Mouse (Mus musculus) forebrain, embryonic 11.5 days (tissue): ENCODE data around the gene Ccdc151. TPM values are rescaled to one million over a fixed set of nuclear protein-coding genes. Genes with fewer than 3 reads are reported as not detected.

ENCODE experiments used
- ATAC-seq: fragments of 200-750 bp; cut with Nextera tagmentation; replicated peaks from 2 replicates; pipeline ENCODE4 v1.8.0; 2017; ENCODE audit warnings: moderate TSS enrichment; ENCODE audit not compliant: low FRiP score
- DNase-seq: peaks from one replicate; pipeline ENCODE4 v3.0.0-alpha.2; 2017; ENCODE audit warnings: low spot score
- H3K27ac ChIP-seq: fragments of 300-500 bp; sonication (generic); 2 replicates; pipeline ENCODE4 v1.5.1; 2014; ENCODE audit warnings: low read depth, low read length
- H3K27me3 ChIP-seq: fragments of 300-500 bp; sonication (generic); 2 replicates; pipeline ENCODE4 v1.6.1; 2014; ENCODE audit warnings: mild to moderate bottlenecking, low read length, mixed read lengths; ENCODE audit not compliant: control insufficient read depth, insufficient read depth
- H3K36me3 ChIP-seq: fragments of 300-500 bp; sonication (generic); 2 replicates; pipeline ENCODE4 v1.6.1; 2014; ENCODE audit warnings: mild to moderate bottlenecking, low read length, moderate library complexity, mixed read lengths; ENCODE audit not compliant: control insufficient read depth, insufficient read depth
- H3K4me1 ChIP-seq: fragments of 300-500 bp; sonication (generic); replicated peaks from 2 replicates; pipeline ENCODE4 v1.6.1; 2014; ENCODE audit warnings: low read length, mixed read lengths; ENCODE audit not compliant: control insufficient read depth, insufficient read depth
- H3K4me2 ChIP-seq: fragments of 300-500 bp; sonication (generic); 2 replicates; pipeline ENCODE4 v1.6.1; 2014; ENCODE audit warnings: low read depth, mild to moderate bottlenecking, low read length, moderate library complexity, mixed read lengths; ENCODE audit not compliant: severe bottlenecking
- H3K4me3 ChIP-seq: fragments of 300-500 bp; sonication (generic); 2 replicates; pipeline ENCODE4 v1.5.1; 2014; ENCODE audit warnings: low read depth, low read length
- H3K9ac ChIP-seq: fragments of 300-500 bp; sonication (generic); 2 replicates; pipeline ENCODE4 v1.6.1; 2014; ENCODE audit warnings: low read length
- H3K9me3 ChIP-seq: fragments of 300-500 bp; sonication (generic); 2 replicates; pipeline ENCODE4 v1.6.1; 2016; ENCODE audit warnings: low read length, mixed read lengths; ENCODE audit not compliant: control insufficient read depth
- WGBS: fragments of 180-500 bp; shearing (Covaris S2); extraction: QIAGEN DNeasy Blood & Tissue Kit; methylation state at CpG from one replicate; pipeline ENCODE4 v1.1.7; 2014; 5-methylcytosine and 5-hydroxymethylcytosine counted together
- polyA plus RNA-seq: library from polyadenylated mRNA; unstranded; fragments of >200 nt; fragmentation: Nextera tagmentation; extraction: Ambion mirVana; gene quantifications from 2 replicates; pipeline ENCODE4 v1.2.1, GENCODE M21; 2014

The Ccdc151 gene
- polyA plus RNA-seq, 1 experiment from 2014 or later, result 6.9 TPM

DNA sequence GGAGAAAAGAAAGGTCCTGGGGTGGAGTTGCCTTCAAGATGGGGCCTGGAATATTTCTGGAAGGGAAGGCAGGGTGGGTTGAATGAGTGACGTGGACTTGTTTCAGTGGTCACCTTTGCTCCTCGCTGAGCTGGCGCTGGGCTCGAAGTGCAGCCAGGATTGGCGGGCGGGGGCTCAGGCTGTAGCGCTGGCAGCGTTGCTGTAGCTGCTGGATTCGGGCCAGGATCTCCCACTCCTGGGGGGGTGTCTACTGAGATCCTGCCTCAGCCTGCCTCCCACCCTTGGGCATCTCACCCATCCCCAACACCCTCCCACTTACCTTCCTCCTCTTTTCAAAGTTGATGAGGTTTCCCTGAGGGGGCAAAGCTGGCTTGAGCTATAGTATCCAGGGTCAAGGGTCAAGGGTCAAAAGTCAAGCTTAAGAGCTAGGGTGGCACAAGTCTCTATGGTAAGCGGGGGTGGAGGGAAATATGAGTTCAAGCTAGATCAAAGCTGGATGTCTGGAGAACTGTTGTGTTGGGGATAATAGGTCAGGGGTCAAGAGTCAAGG, 25.7 kb downstream of the Ccdc151 start:
- Histone ChIP-seq H3K4me2 (no peak overlapping the region), H3K9me3 (no peaks in the 10 kb centered on the region), H3K27ac (no peak overlapping the region), H3K9ac (no peak overlapping the region), H3K36me3 (no peaks in the 10 kb centered on the region), H3K4me3 (no peak overlapping the region), H3K4me1 (no peaks in the 10 kb centered on the region), H3K27me3 (no peaks in the 10 kb centered on the region)
- DNase-seq (no peak), ATAC-seq (no peak)
- 93% methylated on average over 10 of the region's 10 CpGs for WGBS

DNA sequence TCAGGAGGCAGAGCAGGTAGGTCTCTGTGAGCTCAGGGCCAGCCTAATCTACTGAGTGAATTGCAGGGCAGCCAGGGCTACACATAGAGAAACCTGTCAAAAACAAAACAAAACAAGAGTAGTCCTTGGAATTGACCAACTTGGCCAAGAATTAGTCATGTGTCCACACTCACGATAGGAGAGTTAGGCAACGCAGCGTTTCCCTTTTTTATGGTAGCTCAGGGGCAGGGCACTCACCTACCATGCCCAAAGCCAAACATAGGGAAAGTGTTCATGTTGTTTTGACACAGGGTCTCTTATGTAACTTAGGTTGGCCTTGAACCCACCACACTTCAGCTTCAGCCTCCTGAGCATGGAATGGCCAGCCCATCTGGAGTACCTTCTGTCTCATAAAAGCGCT, 33.1 kb downstream of the Ccdc151 start:
- Histone ChIP-seq H3K4me2 (no peak overlapping the region), H3K4me3 (no peak overlapping the region), H3K36me3 (no peaks in the 10 kb centered on the region), H3K4me1 (no peaks in the 10 kb centered on the region), H3K27me3 (no peaks in the 10 kb centered on the region), H3K9ac (no peak overlapping the region), H3K27ac (no peak overlapping the region), H3K9me3 (no peaks in the 10 kb centered on the region)
- WGBS, result 90% methylated on average over 4 of the region's 4 CpGs
- ATAC-seq (no peak), DNase-seq (no peak)

DNA sequence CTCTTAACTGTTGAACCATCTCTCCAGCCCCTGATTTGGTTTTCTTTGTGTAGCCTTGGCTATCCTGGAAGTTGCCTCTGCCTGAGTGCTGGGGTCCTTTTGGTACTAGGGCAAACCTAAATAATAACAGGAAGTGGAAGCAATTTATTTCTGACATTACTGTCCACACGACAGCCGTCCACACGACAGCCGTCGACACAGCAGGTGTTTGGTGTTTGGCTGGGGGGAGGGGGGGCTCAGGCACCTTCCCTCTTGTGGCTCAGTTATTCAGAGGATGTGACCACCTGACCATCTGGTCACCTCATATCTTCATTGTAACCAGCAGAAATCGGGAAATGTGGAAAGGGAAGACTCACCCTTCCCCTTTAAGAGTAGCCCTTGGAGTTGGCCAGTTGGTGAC, 33.6 kb downstream of the Ccdc151 start:
- H3K9me3 ChIP-seq, result no peaks in the 10 kb centered on the region
- H3K27ac ChIP-seq, result no peak overlapping the region
- no peak for DNase-seq
- no peak overlapping the region for H3K4me3 ChIP-seq
- WGBS, result 73% methylated on average over 6 of the region's 6 CpGs
- H3K27me3 ChIP-seq, result peaks cover 3% of the 10 kb centered on the region; the same call in 1 of the 2 replicates
- no peaks in the 10 kb centered on the region for H3K36me3 ChIP-seq
- no peak overlapping the region for H3K4me2 ChIP-seq
- H3K9ac ChIP-seq, result no peak overlapping the region
- no peak for ATAC-seq
- H3K4me1 ChIP-seq, result no peaks in the 10 kb centered on the region

DNA sequence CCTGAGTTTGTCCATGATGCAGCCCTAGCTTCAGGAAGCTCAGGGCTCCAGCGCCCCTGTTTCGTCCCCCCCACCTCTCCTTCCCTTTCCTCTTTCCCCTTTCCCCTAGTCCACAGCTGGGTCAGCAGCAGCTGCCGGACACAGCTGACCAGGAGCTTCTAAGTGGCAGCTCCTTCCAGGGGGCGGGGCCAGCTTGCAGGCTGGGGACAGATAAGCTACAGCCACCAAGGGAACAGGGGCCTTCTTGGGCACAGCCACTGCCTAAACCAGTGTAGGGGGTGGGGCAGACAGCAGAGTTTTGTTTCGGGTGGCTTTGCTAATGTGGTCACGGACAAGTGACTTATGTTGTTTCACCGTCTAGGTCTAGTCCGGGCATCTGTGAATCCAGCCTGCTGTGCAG, 39.0 kb downstream of the Ccdc151 start, which contains the start of gene Epor:
Epor (minus strand) TSS at position 90 of the 400 bp plus-strand sequence.
- peak within 1 kb of the TSS; percentile 29 for H3K4me3 ChIP-seq
- H3K4me1 ChIP-seq, result peaks cover 5% of the 10 kb centered on the region; the same call in 1 of the 2 replicates
- 21% methylated on average over 8 of the region's 8 CpGs for whole genome bisulfite sequencing
- no peaks in the 10 kb centered on the region for H3K36me3 ChIP-seq
- peak within 1 kb of the TSS; percentile 61 for H3K4me2 ChIP-seq
- peak; percentile 69 for DNase-seq
- peak within 1 kb of the TSS; percentile 47; the same call in 1 of the 2 replicates for H3K9ac ChIP-seq
- peaks cover 45% of the 10 kb centered on the region for H3K27me3 ChIP-seq
- no peak; the same call in 1 of the 2 replicates for ATAC-seq
- no peaks in the 10 kb centered on the region for H3K9me3 ChIP-seq
- H3K27ac ChIP-seq, result no peak within 1 kb of the TSS

DNA sequence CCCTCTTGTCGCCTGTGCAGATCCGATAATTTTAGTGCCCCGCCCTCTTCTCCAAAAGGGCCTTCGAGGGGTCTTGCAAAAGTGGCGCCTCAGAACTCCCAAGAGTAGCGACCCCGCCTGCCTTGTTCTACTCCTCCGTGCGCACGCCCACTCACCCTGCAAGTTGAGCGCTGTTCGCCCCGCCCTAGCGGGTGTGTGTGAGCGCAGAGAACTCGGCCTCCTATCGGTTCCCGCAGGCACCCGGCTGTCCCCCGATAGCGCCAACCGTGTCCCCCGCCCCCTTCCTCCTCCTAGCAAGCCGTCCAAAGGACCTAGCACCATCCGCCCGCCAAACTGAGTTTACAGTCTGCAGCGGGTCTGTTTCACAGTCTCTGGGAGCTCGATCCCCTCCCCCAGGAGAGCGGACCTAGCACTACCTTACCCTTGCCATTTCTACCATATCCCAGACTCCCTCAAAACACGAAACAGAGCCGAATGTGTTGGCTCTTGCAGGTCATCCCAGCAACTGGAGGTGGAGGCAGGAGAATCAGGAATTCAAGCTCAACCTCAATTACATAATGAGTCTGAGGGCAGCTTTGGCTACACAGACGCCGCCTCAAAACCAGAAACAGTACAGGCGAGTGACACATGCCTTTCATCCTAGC, 39.9 kb downstream of the Ccdc151 start:
- H3K4me2 ChIP-seq, result peak overlapping the region; percentile 61
- peak overlapping the region; percentile 47; the same call in 1 of the 2 replicates for H3K9ac ChIP-seq
- peak; percentile 81 for ATAC-seq
- no peaks in the 10 kb centered on the region for H3K36me3 ChIP-seq
- H3K27ac ChIP-seq, result no peak overlapping the region
- peaks cover 5% of the 10 kb centered on the region; the same call in 1 of the 2 replicates for H3K4me1 ChIP-seq
- peak; percentile 87 for DNase-seq
- peak overlapping the region; percentile 29 for H3K4me3 ChIP-seq
- peaks cover 45% of the 10 kb centered on the region for H3K27me3 ChIP-seq
- WGBS, result 3% methylated on average over 34 of the region's 34 CpGs
- H3K9me3 ChIP-seq, result no peaks in the 10 kb centered on the region

DNA sequence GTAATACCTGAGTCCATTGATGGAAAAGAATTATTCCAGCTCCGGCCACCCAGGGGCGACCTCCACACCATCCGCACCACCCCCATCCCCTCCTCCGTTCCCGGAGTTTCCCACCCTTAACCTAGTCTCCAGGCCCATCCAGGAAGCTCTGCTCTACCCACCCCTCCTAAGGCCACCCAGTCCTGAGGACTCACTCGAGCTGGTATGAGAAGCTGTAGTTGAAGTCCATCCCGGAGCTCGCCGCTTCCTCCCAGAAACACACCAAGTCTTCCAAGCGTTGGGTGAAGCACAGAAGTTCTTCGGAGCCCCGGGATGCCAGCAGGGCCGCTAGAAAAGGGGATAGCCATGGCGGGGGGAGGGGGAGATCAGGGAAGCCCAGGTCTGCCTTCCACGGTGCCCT, 40.4 kb downstream of the Ccdc151 start:
- DNase-seq (no peak), ATAC-seq (0 out of 2 replicates have a peak, but pooled peaks have one; percentile 34)
- H3K27me3 ChIP-seq, result peaks cover 45% of the 10 kb centered on the region
- peak overlapping the region; percentile 47; the same call in 1 of the 2 replicates for H3K9ac ChIP-seq
- H3K4me2 ChIP-seq, result peak overlapping the region; percentile 61
- WGBS, result 0% methylated on average over 15 of the region's 15 CpGs
- H3K36me3 ChIP-seq, result no peaks in the 10 kb centered on the region
- peaks cover 5% of the 10 kb centered on the region; the same call in 1 of the 2 replicates for H3K4me1 ChIP-seq
- no peaks in the 10 kb centered on the region for H3K9me3 ChIP-seq
- no peak overlapping the region for H3K27ac ChIP-seq
- H3K4me3 ChIP-seq, result peak overlapping the region; percentile 29

GRCm38 (mm10) chr9:21961366-21961980, 41.0 kb downstream of the Ccdc151 start:
- Histone ChIP-seq H3K9me3 (no peaks in the 10 kb centered on the region), H3K4me1 (peaks cover 6% of the 10 kb centered on the region; the same call in 1 of the 2 replicates), H3K9ac (peak overlapping the region; percentile 21; the same call in 1 of the 2 replicates), H3K4me3 (peak overlapping the region; percentile 29), H3K4me2 (peak overlapping the region; percentile 61), H3K36me3 (no peaks in the 10 kb centered on the region), H3K27ac (no peak overlapping the region), H3K27me3 (peaks cover 45% of the 10 kb centered on the region)
- 1% methylated on average over 35 of the region's 35 CpGs for WGBS
- DNase-seq, result no peak
- no peak for ATAC-seq

DNA sequence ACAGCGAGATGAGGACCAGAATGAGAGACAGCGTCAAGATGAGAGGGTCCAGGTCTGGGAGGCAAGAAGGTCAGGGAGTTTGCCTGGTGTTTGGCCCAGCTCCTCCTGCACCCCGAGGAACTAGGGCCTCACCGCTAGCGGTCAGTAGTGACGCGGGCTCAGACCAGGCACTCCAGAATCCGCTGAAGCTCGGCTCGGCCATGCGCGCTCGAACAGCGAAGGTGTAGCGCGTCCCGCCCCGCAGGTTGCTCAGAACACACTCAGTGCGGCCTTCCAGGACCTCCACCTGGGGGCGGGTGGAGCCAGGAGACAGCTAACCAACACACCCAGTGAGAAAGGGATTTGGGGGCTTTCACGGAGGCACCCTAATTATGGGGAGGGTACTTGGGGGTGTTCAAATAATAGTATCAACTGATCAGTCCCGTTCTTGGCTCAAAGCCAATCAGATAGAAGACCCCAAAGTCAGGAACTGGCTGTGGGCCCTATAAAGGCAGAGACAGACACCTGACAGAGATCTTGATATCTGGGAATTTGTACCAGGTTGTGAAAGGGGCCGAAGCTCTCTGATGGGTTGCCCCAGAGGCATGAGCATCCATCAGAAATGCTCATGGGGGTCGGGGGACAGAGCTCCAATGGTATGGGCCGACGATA, 41.8 kb downstream of the Ccdc151 start:
- 0 out of 2 replicates have a peak overlapping the region, but pooled peaks have one; percentile 12 for H3K4me2 ChIP-seq
- H3K36me3 ChIP-seq, result no peaks in the 10 kb centered on the region
- whole genome bisulfite sequencing, result 8% methylated on average over 26 of the region's 26 CpGs
- H3K4me3 ChIP-seq, result peak overlapping the region; percentile 29; the same call in 1 of the 2 replicates
- DNase-seq, result no peak
- peaks cover 9% of the 10 kb centered on the region; the same call in 1 of the 2 replicates for H3K4me1 ChIP-seq
- H3K27me3 ChIP-seq, result peaks cover 45% of the 10 kb centered on the region
- no peak for ATAC-seq
- H3K9ac ChIP-seq, result no peak overlapping the region
- no peak overlapping the region for H3K27ac ChIP-seq
- no peaks in the 10 kb centered on the region for H3K9me3 ChIP-seq
